Mouse (Mus musculus) splenic B cell, adult 2 months (primary cell): ENCODE measurements around the gene Aqp5.

Source experiments
- DNase-seq: peaks from one replicate; pipeline ENCODE4 v3.0.0-alpha.2; 2011; ENCODE audit warnings: low read depth, low spot score
- H3K27me3 ChIP-seq: 2 replicates; pipeline ENCODE4 v1.6.1; 2012; ENCODE audit warnings: mild to moderate bottlenecking, low read length, moderate library complexity, mixed read lengths; ENCODE audit not compliant: control insufficient read depth, poor library complexity, insufficient read depth, severe bottlenecking
- H3K36me3 ChIP-seq: 2 replicates; pipeline ENCODE4 v1.6.1; 2012; ENCODE audit warnings: mild to moderate bottlenecking, low read length, moderate library complexity, mixed read lengths; ENCODE audit not compliant: control insufficient read depth, poor library complexity, insufficient read depth, severe bottlenecking

Aqp5 gene

GRCm38 (mm10) chr15:99638124-99638485 lies 47.5 kb downstream of the Aqp5 start:
- H3K27me3 ChIP-seq: no peaks in the 10 kb centered on the region

GRCm38 (mm10) chr15:99642622-99643021 lies 52.0 kb downstream of the Aqp5 start:
- no peaks in the 10 kb centered on the region for H3K27me3 ChIP-seq
- DNase-seq: no peak
- no peaks in the 10 kb centered on the region for H3K36me3 ChIP-seq

More at GRCm38 (mm10) chr15:99638124-99638485, 47.5 kb downstream of the Aqp5 start:
- DNase-seq: no peak
- H3K36me3 ChIP-seq: no peaks in the 10 kb centered on the region; the same call in 1 of the 2 replicates

GRCm38 (mm10) chr15:99643832-99644231 lies 53.2 kb downstream of the Aqp5 start:
- no peak for DNase-seq
- Histone ChIP-seq H3K27me3 (no peaks in the 10 kb centered on the region), H3K36me3 (no peaks in the 10 kb centered on the region)
